Mouse (Mus musculus) T-helper 17 cell (primary cell): ENCODE measurements at regions not wholly inside any gene's neighbourhood (a gene's known extent, or its start where the extent isn't known, plus 50 kb on each side); places are given as distances from the start of the nearest gene placed in this dataset.

Experiments
- in situ Hi-C, 2 experiments: fragments of 300-600 bp; cut with MboI, MseI; formaldehyde crosslinking; loops; 1 replicate in 1 of 2; 2 replicates in 1 of 2; pipeline ENCODE4 v1.15.1; 2025; ENCODE audit warnings: high pct_unique_total_duplicates in 2 of 2

DNA sequence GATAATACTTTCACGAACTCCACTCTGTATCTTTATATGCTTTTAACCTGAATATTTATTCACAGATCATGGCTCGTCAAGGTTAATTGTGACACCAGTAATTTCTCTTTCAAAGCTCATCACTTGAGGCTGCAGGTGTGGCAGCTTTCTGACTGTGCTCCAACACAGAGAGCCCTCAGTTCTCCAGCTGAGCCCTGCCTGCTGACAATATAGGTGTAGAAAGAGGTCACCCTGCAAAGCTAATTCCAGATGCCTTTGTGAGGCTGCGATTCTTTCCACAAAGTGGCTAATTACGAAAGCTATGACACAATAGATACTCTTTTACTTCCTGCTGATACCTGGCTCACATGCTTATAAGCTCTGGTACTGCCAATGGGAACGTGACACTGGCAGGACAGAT lies 64.0 kb downstream of the Slitrk5 start:
- in situ Hi-C loops, result no loop called here

DNA sequence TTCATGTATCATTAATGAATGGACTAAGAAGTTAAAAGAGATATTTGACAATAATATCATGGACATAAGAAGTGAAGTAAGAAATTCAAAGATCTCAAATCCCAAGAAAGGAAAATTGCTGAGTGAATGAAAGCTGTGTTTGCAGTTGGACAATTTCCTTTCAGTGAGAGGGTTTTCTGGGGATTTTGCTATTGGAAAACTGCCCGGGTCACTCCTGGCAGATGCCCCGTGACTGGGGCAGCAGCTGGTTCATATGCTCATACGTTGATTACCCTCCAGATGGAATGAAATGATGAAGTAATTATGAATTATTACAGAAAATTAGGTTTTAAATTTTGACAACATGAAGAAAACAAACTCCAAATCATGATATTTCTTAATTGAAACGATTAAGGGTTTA lies 88.7 kb downstream of the Slitrk5 start:
- in situ Hi-C loops, result no loop called here

DNA sequence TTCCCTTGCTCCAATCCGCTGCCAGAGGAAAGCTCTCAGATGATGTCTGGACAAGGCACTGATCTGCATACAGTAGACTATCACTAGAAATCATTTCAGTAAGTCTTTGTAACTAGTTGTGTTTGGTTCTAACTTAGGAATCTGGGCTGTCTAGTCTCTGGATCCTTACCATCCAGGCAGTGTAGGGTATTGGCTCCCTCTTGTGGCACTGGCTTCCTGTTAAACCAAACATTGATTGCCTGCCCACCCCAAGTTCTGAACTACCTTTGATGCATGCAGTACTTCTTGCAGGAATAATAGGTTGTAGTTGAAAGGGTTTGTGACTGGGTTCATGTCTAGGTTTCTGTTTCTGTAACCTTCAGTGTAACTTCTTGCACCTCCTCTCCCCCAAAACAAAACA lies 103.3 kb downstream of the Slitrk5 start:
- in situ Hi-C loops, result loop anchor here in 1 of 2 experiments (10.0 kb wide), 1 partner anchor 1203 kb away; no protein-coding TSS in a partner anchor

DNA sequence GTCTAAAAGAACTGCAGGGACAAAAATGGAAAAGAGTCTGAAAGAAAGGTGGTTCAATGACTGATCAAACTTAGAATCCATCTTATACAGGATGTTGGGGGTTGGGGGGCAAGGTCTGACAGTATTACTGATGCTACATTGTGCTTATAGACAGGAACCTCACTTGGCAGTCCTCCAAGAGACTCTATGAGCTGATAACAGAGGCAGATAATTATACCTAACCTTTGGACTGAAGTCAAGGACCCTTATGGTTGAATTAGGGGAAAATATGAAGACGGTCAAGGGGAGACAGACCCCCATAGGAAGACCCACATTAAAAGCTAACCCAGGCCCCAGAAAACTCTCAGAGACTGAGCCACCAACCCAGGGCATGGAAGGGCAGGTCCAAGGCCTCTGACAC lies 133.1 kb downstream of the Slitrk5 start:
- in situ Hi-C loops, result no loop called here

DNA sequence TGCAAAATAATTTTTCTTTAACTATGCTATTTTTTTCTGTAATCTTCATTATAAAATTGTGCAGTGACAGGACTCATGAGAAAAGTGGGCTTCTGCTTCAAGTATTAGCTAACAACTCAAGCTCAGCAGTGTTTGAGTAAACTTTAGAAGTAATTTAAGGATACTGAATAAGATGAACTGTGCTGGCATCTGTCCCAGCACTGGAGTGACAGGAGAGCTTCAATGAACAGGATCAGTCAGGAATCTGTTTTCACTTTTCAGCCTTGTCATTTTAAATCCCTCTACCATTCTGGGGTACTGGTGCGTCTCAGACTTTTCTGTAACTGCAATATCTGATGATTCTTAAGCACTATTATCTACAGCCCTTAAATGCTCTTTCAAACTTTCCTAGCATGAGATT lies 135.0 kb downstream of the Slitrk5 start:
- in situ Hi-C loops, result no loop called here

DNA sequence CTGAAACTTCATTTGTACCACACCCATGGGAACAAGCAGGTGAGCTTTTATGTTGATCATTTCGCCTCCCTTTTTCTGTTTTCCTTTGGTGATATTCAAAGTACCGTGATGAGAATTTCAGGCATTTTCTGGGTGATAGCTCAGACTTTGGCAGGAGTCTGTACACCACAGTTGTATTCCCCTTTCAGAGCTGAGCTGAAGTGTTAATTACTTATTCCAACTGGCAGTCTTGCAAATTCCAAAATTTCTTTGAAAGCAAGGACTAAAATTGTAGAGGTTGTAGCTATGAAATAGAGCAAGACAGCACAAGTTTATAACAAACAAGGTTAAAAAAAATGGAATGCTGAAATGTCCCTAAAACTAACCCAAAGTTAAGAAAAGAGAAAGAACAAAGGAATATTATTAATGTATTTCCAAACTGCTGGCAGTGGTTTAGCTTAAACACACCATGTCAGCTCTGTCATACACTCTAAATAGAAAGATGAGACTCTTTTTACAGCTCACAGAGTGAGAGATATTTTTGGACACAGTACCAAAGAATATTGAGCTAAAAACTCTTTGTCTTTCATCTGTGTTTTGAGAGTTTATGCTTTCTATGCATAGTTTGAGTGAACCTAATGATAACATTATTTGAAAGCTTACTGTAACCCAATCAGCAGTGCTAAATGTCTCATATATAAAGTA lies 147.3 kb downstream of the Slitrk5 start:
- in situ Hi-C loops, result loop anchor here in 1 of 2 experiments (5.0 kb wide), 1 partner anchor 50 kb away; no protein-coding TSS in a partner anchor
